Mouse (Mus musculus): Measurements from ENCODE around the gene Nktr. TPM values are rescaled to one million over a fixed set of nuclear protein-coding genes. Genes with fewer than 3 reads are reported as not detected.

The Nktr gene
- polyA plus RNA-seq, 1 experiment from 2014 or later: 62.0 TPM

DNA sequence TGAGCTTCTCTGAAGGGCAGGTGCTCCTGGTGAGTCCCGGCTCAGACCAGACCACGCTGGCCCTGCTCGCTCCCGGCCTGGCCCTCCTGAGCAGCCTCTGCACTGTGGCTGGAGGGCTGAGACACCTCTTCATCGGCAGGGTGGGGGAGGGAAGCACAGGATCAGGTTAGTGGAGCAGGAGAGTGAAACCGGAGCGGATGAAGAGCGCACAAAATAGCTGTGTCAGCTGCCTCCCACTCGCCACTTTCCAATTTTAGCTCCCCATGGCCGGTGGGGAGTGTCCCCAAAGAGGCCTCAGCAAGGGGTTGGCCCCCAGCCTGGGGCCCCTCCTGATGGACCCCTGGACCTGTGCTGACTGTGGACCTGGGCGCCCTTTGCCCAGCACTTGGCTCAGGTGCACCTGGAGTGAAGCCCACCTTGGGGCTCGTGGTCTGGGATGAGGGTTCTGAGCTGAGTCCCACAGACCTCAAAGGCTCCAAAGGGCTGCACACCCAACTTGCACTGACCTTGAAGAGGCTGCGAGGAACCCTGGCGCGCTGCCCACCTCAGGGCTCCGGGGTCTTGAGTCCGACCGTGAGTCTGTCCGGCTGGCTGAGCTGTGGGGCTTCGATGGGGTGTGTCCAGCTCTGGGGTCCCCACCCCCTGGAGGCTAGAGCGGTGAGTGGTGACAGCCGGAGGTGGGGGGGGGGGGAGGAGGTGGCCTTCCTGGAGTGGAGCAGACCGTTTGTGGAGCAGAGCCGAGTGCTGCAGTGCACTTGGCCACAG is 73.0 kb downstream of the Nktr start, which contains the start of gene Hhatl:
Gene Hhatl, minus strand, starts transcription at position 751 of the 765 bp plus-strand sequence.
- Histone ChIP-seq H3K36me3 (no peaks in the 10 kb centered on the region), H3K27me3 (replicated peaks) (no peaks in the 10 kb centered on the region), H3K27ac (no peak within 1 kb of the TSS), H3K4me1 (peaks cover 20% of the 10 kb centered on the region; the same call in 1 of the 2 replicates), H3K9ac (no peak within 1 kb of the TSS), H3K4me2 (no peak within 1 kb of the TSS), H3K4me3 (replicated peaks) (no peak within 1 kb of the TSS), H3K9me3 (no peaks in the 10 kb centered on the region)
- WGBS: 51% methylated on average over 24 of the region's 24 CpGs
- ATAC-seq (ENCODE audit: insufficient read depth, low FRiP score, low read depth): no peak

DNA sequence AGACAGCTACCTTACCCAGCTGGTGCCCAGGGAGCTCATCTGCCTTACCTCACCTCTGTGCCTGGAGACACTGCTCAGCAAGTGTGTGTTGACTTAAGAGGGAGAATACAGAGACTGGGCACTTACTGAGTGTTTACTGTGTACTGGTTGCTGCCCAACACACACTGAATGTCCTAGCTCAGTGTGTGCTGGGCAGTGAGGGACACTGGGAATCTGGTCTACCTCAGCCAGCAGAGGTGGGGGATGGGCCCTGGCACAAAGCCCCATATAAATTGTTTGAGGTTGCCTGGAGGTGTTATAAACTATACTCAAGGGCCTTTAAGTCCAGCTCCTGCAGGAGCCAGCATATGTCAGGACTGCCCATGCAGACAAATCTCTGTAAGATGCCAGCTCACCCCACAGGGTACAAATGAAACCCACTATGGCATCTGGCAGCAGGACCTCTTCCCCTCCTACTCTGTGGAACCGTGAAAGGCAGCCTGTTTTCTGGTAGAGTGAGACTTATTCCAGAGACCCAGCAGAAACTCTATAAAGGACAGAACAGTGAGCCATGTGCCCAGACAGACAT is 76.1 kb downstream of the Nktr start:
- Histone ChIP-seq H3K4me3 (replicated peaks) (no peak overlapping the region), H3K27ac (no peak overlapping the region), H3K9ac (no peak overlapping the region), H3K27me3 (replicated peaks) (no peaks in the 10 kb centered on the region), H3K4me1 (peaks cover 20% of the 10 kb centered on the region; the same call in 1 of the 2 replicates), H3K36me3 (no peaks in the 10 kb centered on the region), H3K4me2 (no peak overlapping the region), H3K9me3 (no peaks in the 10 kb centered on the region)
- 36% methylated on average over 1 of the region's 1 CpGs for WGBS
- no peak for ATAC-seq (ENCODE audit: insufficient read depth, low FRiP score, low read depth)

DNA sequence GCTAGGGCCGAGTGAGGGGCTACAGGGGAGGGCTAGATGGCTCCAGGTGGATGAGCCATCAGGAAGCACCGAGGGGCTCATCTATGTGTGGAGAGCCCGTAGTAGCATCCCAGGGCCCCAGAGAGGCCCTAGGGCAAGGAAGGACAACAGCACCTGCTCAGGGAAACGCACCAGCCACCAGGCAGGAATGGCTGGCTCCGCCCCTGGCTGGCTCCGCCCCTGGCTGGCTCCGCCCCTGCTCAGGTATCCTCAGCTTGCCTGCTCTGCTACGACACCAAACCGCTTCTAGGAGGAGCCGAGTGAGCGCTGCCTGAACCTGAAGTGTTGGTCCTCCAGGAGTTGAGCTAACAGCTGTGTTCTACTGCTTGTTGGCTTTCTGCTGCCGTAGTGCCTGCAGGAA is 78.8 kb downstream of the Nktr start:
- H3K9me3 ChIP-seq: no peaks in the 10 kb centered on the region
- 0 out of 2 replicates have a peak, but pooled peaks cover 1% of the 10 kb centered on the region for H3K4me1 ChIP-seq
- 15% methylated on average over 12 of the region's 12 CpGs for WGBS
- no peak overlapping the region for H3K27ac ChIP-seq
- no peak overlapping the region for H3K9ac ChIP-seq
- no peaks in the 10 kb centered on the region for H3K27me3 ChIP-seq (replicated peaks)
- H3K36me3 ChIP-seq: no peaks in the 10 kb centered on the region
- peak; percentile 76 for ATAC-seq (ENCODE audit: insufficient read depth, low FRiP score, low read depth)
- no peak overlapping the region for H3K4me3 ChIP-seq (replicated peaks)
- peak overlapping the region; percentile 43 for H3K4me2 ChIP-seq

DNA sequence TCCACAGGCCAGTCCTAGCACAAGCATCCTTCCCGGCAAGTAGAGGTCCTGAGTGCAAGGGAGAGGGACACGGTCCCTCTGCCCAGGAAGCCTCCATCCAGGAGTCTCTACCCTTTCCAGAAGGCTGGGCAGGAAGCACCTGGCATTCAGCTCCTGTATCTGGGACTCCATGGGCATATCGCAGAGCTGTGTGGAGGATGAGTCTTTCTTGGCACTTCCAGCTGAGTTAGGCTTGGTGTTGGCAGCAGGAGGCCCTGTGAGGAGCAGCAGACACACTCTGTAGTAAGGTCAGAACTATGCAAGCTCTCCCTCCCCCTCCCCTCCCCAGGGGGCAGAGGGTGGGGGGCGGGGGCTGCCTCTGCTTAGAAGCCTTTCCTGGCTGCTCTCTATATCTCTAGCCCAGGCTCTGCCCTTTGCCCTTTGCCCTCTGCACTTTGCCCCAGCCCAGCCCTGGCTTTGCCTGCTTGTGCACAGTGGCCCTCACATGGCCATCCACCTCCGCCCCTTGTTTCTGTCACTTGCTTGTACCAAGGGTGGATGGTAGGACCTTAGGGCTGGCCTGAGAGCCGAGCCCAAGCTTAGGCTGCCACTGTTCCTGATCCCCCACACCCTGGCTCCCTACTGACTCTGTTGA is 80.0 kb downstream of the Nktr start:
- no peak for ATAC-seq (ENCODE audit: insufficient read depth, low FRiP score, low read depth)
- H3K27ac ChIP-seq: no peak overlapping the region
- no peak overlapping the region for H3K4me2 ChIP-seq
- H3K9ac ChIP-seq: no peak overlapping the region
- WGBS: 43% methylated on average over 6 of the region's 6 CpGs
- no peaks in the 10 kb centered on the region for H3K9me3 ChIP-seq
- no peaks in the 10 kb centered on the region for H3K27me3 ChIP-seq (replicated peaks)
- 0 out of 2 replicates have a peak, but pooled peaks cover 4% of the 10 kb centered on the region for H3K4me1 ChIP-seq
- no peaks in the 10 kb centered on the region for H3K36me3 ChIP-seq
- H3K4me3 ChIP-seq (replicated peaks): no peak overlapping the region

- Histone ChIP-seq H3K36me3 (no peaks in the 10 kb centered on the region), H3K27ac (no peak overlapping the region), H3K4me2 (no peak overlapping the region), H3K4me3 (replicated peaks) (no peak overlapping the region), H3K4me1 (0 out of 2 replicates have a peak, but pooled peaks cover 4% of the 10 kb centered on the region), H3K9ac (no peak overlapping the region), H3K9me3 (no peaks in the 10 kb centered on the region), H3K27me3 (replicated peaks) (no peaks in the 10 kb centered on the region)
- no peak for ATAC-seq (ENCODE audit: insufficient read depth, low FRiP score, low read depth)
- WGBS: 51% methylated on average over 7 of the region's 7 CpGs
Observed at GRCm38 (mm10) chr9:121802747-121803146, 83.8 kb downstream of the Nktr start.

Other genes starting within 250 kb of the Nktr start
- 8.1 and 12.1 TPM in 2 replicates for gene Cck, start 223.5 kb upstream of the Nktr start, polyA plus RNA-seq (2015; fragmentation: Nextera tagmentation; extraction: Ambion mirVana)
- 0.17 and 0.23 TPM in 2 replicates for gene Lyzl4, start 77.1 kb upstream of the Nktr start, polyA plus RNA-seq (2015; fragmentation: Nextera tagmentation; extraction: Ambion mirVana)
- gene Vipr1, start 76.5 kb upstream of the Nktr start, polyA plus RNA-seq (2015; fragmentation: Nextera tagmentation; extraction: Ambion mirVana): 1.6 and 2.6 TPM in 2 replicates
- 10.2 and 12.2 TPM in 2 replicates for gene Sec22c, start 13.7 kb upstream of the Nktr start, polyA plus RNA-seq (2015; fragmentation: Nextera tagmentation; extraction: Ambion mirVana)
- 123 and 127 TPM in 2 replicates for gene Ss18l2, start 8.8 kb upstream of the Nktr start, polyA plus RNA-seq (2015; fragmentation: Nextera tagmentation; extraction: Ambion mirVana)
- 18.9 and 20.8 TPM in 2 replicates for gene Zfp651, start 40.2 kb downstream of the Nktr start, polyA plus RNA-seq (2015; fragmentation: Nextera tagmentation; extraction: Ambion mirVana)
- gene Klhl40, start 58.4 kb downstream of the Nktr start, polyA plus RNA-seq (2015; fragmentation: Nextera tagmentation; extraction: Ambion mirVana): 0.59 and 0.70 TPM in 2 replicates
- gene Hhatl, start 73.3 kb downstream of the Nktr start, polyA plus RNA-seq (2015; fragmentation: Nextera tagmentation; extraction: Ambion mirVana): 1.2 and 1.9 TPM in 2 replicates
- gene Ccdc13, start 120.3 kb downstream of the Nktr start, polyA plus RNA-seq (2015; fragmentation: Nextera tagmentation; extraction: Ambion mirVana): 0.46 and 0.77 TPM in 2 replicates
- 241 and 244 TPM in 2 replicates for gene Higd1a, start 139.2 kb downstream of the Nktr start, polyA plus RNA-seq (2015; fragmentation: Nextera tagmentation; extraction: Ambion mirVana)
- gene Ackr2, start 179.2 kb downstream of the Nktr start, polyA plus RNA-seq (2015; fragmentation: Nextera tagmentation; extraction: Ambion mirVana): 0.45 and 0.48 TPM in 2 replicates
- 0.15 and 0.35 TPM in 2 replicates for gene Cyp8b1, start 197.1 kb downstream of the Nktr start, polyA plus RNA-seq (2015; fragmentation: Nextera tagmentation; extraction: Ambion mirVana)
- gene Fam198a, start 231.8 kb downstream of the Nktr start, polyA plus RNA-seq (2015; fragmentation: Nextera tagmentation; extraction: Ambion mirVana): 6.4 and 9.0 TPM in 2 replicates

All from stomach, embryonic 15.5 days (tissue).